Mouse (Mus musculus) cerebellum, postnatal 25 days (tissue): ENCODE results near the gene Olfr836.
"Not testable (repeated sequence)": the region's sequence is repeated elsewhere in the genome, so short reads cannot be mapped to it uniquely, and the experiment has no call there.

Source experiments
- DNase-seq, 2 experiments: peaks; one replicate each; pipeline ENCODE4 v3.0.0; 2021; ENCODE audit warnings: mixed read lengths in 2 of 2

Gene Olfr836

GRCm38 (mm10) chr9:19120082-19120481 is at the start of gene Olfr836:
TSS of gene Olfr836 (plus strand) at chr9:19120382.
- DNase-seq: no peak

- DNase-seq: no peak
Observed at GRCm38 (mm10) chr9:19084986-19085385, 35.2 kb upstream of the Olfr836 start.

GRCm38 (mm10) chr9:19092889-19093753 is 27.1 kb upstream of the Olfr836 start:
- not testable (repeated sequence) for DNase-seq

- no peak for DNase-seq
Observed at GRCm38 (mm10) chr9:19097286-19097685, 22.9 kb upstream of the Olfr836 start.

- no peak for DNase-seq
Observed at GRCm38 (mm10) chr9:19136017-19136416, 15.8 kb downstream of the Olfr836 start, which contains the start of gene Olfr837. TSS of gene Olfr837 (plus strand) at chr9:19136317.
